Mouse (Mus musculus) thymus, adult 18-20 months (tissue): ENCODE measurements around the gene Pcbp2.

Source experiments
- DNase-seq, 2 experiments: peaks; one replicate each; pipeline ENCODE4 v3.0.0; 2022; ENCODE audit warnings: mixed read lengths in 2 of 2

Pcbp2 gene

GRCm38 (mm10) chr15:102468675-102469370 lies 1.5 kb upstream of the Pcbp2 start:
- no peak for DNase-seq

GRCm38 (mm10) chr15:102470605-102471294 lies 411 bp downstream of the Pcbp2 start:
- peak; percentile 64 to 71 for DNase-seq

- DNase-seq = no peak
Measured at GRCm38 (mm10) chr15:102471295-102471645, 931 bp downstream of the Pcbp2 start.

- no peak for DNase-seq
Measured at GRCm38 (mm10) chr15:102471727-102472126, 1.4 kb downstream of the Pcbp2 start.

GRCm38 (mm10) chr15:102473246-102473645 lies 2.9 kb downstream of the Pcbp2 start:
- no peak for DNase-seq

GRCm38 (mm10) chr15:102474520-102474919 lies 4.2 kb downstream of the Pcbp2 start:
- no peak for DNase-seq

- no peak for DNase-seq
Measured at GRCm38 (mm10) chr15:102483136-102483535, 12.8 kb downstream of the Pcbp2 start.

GRCm38 (mm10) chr15:102485853-102486252 lies 15.5 kb downstream of the Pcbp2 start:
- no peak for DNase-seq

GRCm38 (mm10) chr15:102487664-102488063 lies 17.3 kb downstream of the Pcbp2 start:
- no peak for DNase-seq

- DNase-seq = no peak
Measured at GRCm38 (mm10) chr15:102498322-102498721, 28.0 kb downstream of the Pcbp2 start.

GRCm38 (mm10) chr15:102499370-102499769 lies 29.0 kb downstream of the Pcbp2 start:
- no peak for DNase-seq

GRCm38 (mm10) chr15:102499851-102500250 lies 29.5 kb downstream of the Pcbp2 start:
- no peak for DNase-seq

- DNase-seq = no peak
Measured at GRCm38 (mm10) chr15:102500479-102500878, 30.1 kb downstream of the Pcbp2 start.

- DNase-seq = no peak
Measured at GRCm38 (mm10) chr15:102501084-102501814, 30.9 kb downstream of the Pcbp2 start.

GRCm38 (mm10) chr15:102502254-102502840 lies 32.0 kb downstream of the Pcbp2 start:
- DNase-seq = no peak

GRCm38 (mm10) chr15:102503447-102503846 lies 33.1 kb downstream of the Pcbp2 start, which contains the start of gene Gm10337:
Gene Gm10337, plus strand, starts transcription at chr15:102503722.
- no peak for DNase-seq

- no peak for DNase-seq
Measured at GRCm38 (mm10) chr15:102503924-102504782, 33.8 kb downstream of the Pcbp2 start.

- DNase-seq = no peak
Measured at GRCm38 (mm10) chr15:102505073-102505769, 34.9 kb downstream of the Pcbp2 start.

- DNase-seq = no peak
Measured at GRCm38 (mm10) chr15:102505770-102506463, 35.6 kb downstream of the Pcbp2 start.

- no peak for DNase-seq
Measured at GRCm38 (mm10) chr15:102506464-102506830, 36.1 kb downstream of the Pcbp2 start.

- DNase-seq = no peak
Measured at GRCm38 (mm10) chr15:102506864-102507263, 36.5 kb downstream of the Pcbp2 start.
